Mouse (Mus musculus): Measurements from ENCODE around the gene Cbx5.

GRCm38 (mm10) chr15:103147779-103148178 is 91.8 kb downstream of the Cbx5 start:
- no peak for TF ChIP-seq POLR2A (IDR thresholded peaks at IDR 0.05; ENCODE audit: control insufficient read depth, low read depth, low read length)
- TF ChIP-seq CTCF (IDR thresholded peaks at IDR 0.05; ENCODE audit: control insufficient read depth, insufficient read depth, insufficient replicate concordance, low read depth, low read length), result no peak

Data from testis, adult 2 months (tissue).